Mouse (Mus musculus) hematopoietic stem cell, adult 5-6 weeks (primary cell): ENCODE measurements around the gene Gmfg. TPM values are rescaled to one million over a fixed set of nuclear protein-coding genes. Genes with fewer than 3 reads are reported as not detected.
A peak's percentile ranks its signal among the peaks of the same experiment; 100 is the strongest.

ENCODE experiments used
- ATAC-seq, 2 experiments: fragments of 125-278 bp in 1 of 2; replicated peaks in 1 of 2; 2 replicates each; pipeline ENCODE4 v1.8.0; 2016 to 2017; ENCODE audit warnings: inconsistent platforms in 2 of 2, mild to moderate bottlenecking in 2 of 2, moderate number of reproducible peaks in 2 of 2, low read depth in 1 of 2, moderate TSS enrichment in 1 of 2; ENCODE audit not compliant: low FRiP score in 2 of 2, poor library complexity in 2 of 2, severe bottlenecking in 2 of 2, insufficient read depth in 1 of 2, low TSS enrichment in 1 of 2
- total RNA-seq: library from RNA; stranded (forward); fragments of 172-1452, 232-1000 nt; gene quantifications from 2 replicates; pipeline ENCODE4 v1.2.3, GENCODE M21; 2017

Gmfg gene
- total RNA-seq, 1 experiment from 2014 or later = 584 TPM

GRCm38 (mm10) chr7:28432252-28432651 lies 5.0 kb upstream of the Gmfg start:
- no peak for ATAC-seq

- ATAC-seq = no peak
Observed at GRCm38 (mm10) chr7:28435660-28436259, 1.5 kb upstream of the Gmfg start.

- peak; percentile 89 to 91 for ATAC-seq
Observed at GRCm38 (mm10) chr7:28436271-28436904, 859 bp upstream of the Gmfg start.

GRCm38 (mm10) chr7:28437964-28438363 lies 717 bp downstream of the Gmfg start:
- ATAC-seq = no peak

DNA sequence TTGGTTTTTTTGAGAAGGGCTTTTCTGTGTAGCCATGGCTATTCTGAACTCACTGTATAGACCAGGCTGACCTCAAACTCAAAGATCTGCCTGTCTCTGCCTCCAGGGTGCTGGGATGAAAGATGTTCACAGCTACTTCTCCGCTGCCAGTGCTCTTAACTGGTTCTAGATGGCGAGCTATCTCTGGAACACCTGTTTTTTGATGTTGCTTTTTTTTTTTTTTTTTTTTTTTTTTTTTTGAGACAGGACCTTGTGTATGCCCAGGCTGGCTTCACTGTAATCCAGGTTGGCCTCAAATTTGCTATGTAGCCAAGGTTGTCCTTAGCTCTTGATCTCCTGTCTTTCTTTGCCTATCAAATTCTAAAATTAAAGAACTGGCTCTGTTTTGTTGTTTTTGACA lies 1.5 kb downstream of the Gmfg start:
- no peak for ATAC-seq

DNA sequence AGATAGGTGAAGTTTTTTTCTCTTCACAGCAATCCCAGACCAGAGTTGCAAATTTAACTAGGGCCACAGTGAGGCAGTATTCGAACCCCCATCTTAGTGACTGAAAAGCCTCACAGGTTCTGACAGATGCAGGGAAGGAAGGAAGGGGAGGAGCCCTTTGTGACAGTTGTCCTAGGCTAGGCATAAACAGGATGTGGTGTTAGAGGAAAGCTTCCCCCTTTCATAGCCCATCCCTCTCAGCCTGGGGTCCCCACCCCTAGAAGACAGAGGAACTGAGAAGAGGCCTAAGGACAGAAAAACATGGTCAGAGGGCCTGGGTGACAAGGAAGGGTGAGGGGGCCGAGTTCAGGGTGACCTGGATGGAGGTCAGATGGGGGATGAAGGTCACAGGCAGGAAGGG lies 3.5 kb downstream of the Gmfg start:
- ATAC-seq = peak; percentile 44 to 51

- no peak for ATAC-seq
Observed at GRCm38 (mm10) chr7:28441776-28442485, 4.7 kb downstream of the Gmfg start.

DNA sequence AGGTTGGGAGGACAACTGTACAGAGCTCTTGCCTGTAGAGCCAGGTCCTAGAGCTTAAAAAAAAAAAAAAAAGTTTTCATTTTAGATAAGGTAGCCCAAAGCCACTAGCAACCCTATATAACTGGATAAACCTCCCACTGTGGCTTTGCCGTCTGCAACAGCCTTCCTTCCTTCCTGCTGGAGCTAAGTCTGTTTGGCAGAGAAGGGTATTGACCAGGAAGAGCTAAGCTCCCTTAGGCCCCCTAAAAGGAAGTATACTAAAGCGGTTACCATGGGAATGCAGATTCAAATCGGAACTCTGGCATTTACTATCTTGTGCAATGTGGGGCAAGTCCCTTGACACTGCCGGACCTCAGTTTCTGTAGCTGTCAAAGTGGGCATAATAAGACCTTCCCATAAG lies 5.4 kb downstream of the Gmfg start:
- peak; percentile 73 to 81 for ATAC-seq

GRCm38 (mm10) chr7:28444344-28444974 lies 7.2 kb downstream of the Gmfg start:
- no peak for ATAC-seq

DNA sequence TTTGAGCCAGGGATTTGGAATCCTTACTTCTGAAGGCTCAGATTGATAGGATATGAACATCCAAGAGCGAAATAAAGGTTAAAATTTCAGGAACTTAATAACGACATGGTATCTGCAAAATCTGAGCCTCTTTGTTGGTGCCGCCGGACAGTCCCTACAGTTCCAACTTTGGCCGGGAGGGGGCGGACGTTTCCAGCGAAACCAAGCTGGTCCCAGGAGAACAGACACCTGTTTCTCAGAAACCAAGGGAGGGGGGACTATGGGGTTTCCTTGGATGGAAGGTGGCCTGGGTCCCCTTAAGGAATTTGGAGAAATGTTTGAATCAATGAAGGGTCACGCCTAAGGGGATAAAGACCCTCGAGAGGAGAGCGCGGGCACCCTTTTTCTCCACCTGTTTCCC lies 9.2 kb downstream of the Gmfg start:
- ATAC-seq = peak in 1 of 2 experiments; percentile 38; a peak in 1 of 4 replicates

- ATAC-seq = no peak
Observed at GRCm38 (mm10) chr7:28447101-28447830, 10.0 kb downstream of the Gmfg start.

- no peak for ATAC-seq
Observed at GRCm38 (mm10) chr7:28447865-28448820, 10.9 kb downstream of the Gmfg start.

GRCm38 (mm10) chr7:28451531-28452360 lies 14.5 kb downstream of the Gmfg start, which contains the start of gene Lrfn1:
TSS of gene Lrfn1 (plus strand) at chr7:28451980.
- peak in 1 of 2 experiments; percentile 29; a peak in 1 of 4 replicates for ATAC-seq

GRCm38 (mm10) chr7:28452361-28453005 lies 15.2 kb downstream of the Gmfg start:
- ATAC-seq = no peak

GRCm38 (mm10) chr7:28460361-28460760 lies 23.1 kb downstream of the Gmfg start:
- ATAC-seq = no peak
